ENCODE assay signal across 8 mouse cellular contexts in the genomic region with DNA sequence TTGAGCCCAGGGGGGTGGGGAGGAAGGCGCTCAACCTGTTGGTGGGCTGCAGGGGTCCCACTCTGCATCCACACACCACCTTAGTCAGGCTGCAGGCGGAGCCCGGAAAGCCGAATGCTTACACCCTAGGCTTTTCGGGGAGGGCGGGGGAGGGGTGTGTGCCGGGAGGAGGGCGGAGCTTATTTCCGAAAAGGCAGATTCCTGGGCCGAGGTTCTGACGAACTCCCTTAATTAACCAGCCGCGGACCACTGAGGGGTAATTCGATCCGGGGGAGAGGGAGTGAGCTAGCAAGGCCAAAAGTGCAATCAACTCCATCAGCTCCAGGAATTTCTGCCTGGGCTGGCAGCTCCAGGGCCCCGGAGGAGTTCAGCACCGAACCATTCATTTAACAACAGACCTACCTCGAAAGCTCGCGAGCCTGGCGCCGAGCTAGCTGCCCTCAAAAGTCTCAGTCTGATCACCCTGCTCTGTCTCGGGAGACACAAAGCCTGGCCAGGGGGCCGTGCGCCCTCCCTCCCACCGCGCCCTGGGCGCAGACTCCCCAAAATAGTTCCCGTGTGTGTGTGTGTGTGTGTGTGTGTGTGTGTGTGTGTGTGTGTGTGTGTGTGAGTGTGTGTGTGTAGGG. TPM values are rescaled to one million over a fixed set of nuclear protein-coding genes. Genes with fewer than 3 reads are reported as not detected.
DNase-seq lines count a peak whose midpoint lies in the region; ATAC-seq and TF ChIP-seq lines count a peak whose summit lies in the region.

No protein-coding gene starts in this region.

- H3K4me2 ChIP-seq in forebrain, postnatal 0 days (ENCODE audit: low read depth), result peak overlapping the region; percentile 88
- H3K4me2 ChIP-seq in lung, embryonic 16.5 days (ENCODE audit: low read depth, low read length), result peak overlapping the region; percentile 74

- TF ChIP-seq RAD21 in MEL (IDR thresholded peaks at IDR 0.05; ENCODE audit: low read depth, low read length), result no peak

- H3K9me3 ChIP-seq in MEL (replicated peaks; ENCODE audit: insufficient read depth, low read length), result no peaks in the 10 kb centered on the region
- no peaks in the 10 kb centered on the region for H3K9me3 ChIP-seq in forebrain, postnatal 0 days (ENCODE audit: low read length)
- H3K9me3 ChIP-seq in lung, embryonic 16.5 days (ENCODE audit: control insufficient read depth, low read length), result no peaks in the 10 kb centered on the region

- peak; percentile 65 for ATAC-seq in forebrain, postnatal 0 days
- ATAC-seq in lung, embryonic 16.5 days (ENCODE audit: low read depth), result peak; percentile 72

- no peak for TF ChIP-seq CTCF in MEL (IDR thresholded peaks at IDR 0.05 in 2 of 3, conservative IDR thresholded peaks at IDR 0.05 in 1 of 3; ENCODE audit: control insufficient read depth in 1 of 3, insufficient read depth in 1 of 3, low read depth in 2 of 3, low read length in 3 of 3, poor library complexity in 1 of 3, severe bottlenecking in 1 of 3)
- 0 out of 2 replicates have a peak, but pooled peaks have one; percentile 1 for TF ChIP-seq CTCF in forebrain, postnatal 0 days (IDR thresholded peaks at IDR 0.05; ENCODE audit: low read depth)

- H3K27ac ChIP-seq in MEL (ENCODE audit: control insufficient read depth, low read depth, low read length), result no peak overlapping the region
- H3K27ac ChIP-seq in forebrain, postnatal 0 days (ENCODE audit: low read depth, low read length), result peak overlapping the region; percentile 84
- H3K27ac ChIP-seq in lung, embryonic 16.5 days (ENCODE audit: low read length), result peak overlapping the region; percentile 95

- peak overlapping the region; percentile 6 for H3K9ac ChIP-seq in MEL (ENCODE audit: control insufficient read depth, low read depth, low read length, poor library complexity, severe bottlenecking)
- H3K9ac ChIP-seq in forebrain, postnatal 0 days, result peak overlapping the region; percentile 71
- peak overlapping the region; percentile 87 for H3K9ac ChIP-seq in lung, embryonic 16.5 days (ENCODE audit: low read length)

- H3K79me2 ChIP-seq in MEL (ENCODE audit: control insufficient read depth, insufficient read depth, low read length, poor library complexity), result no peaks in the 10 kb centered on the region

- WGBS in forebrain, postnatal 0 days, result 2% methylated on average over 29 of the region's 29 CpGs
- under 1% methylated on average over 29 of the region's 29 CpGs for WGBS in lung, embryonic 16.5 days

- no peak for TF ChIP-seq EP300 in MEL (IDR thresholded peaks at IDR 0.05; ENCODE audit: low read depth in 1 of 2, low read length in 2 of 2)

- no peaks in the 10 kb centered on the region for H3K4me1 ChIP-seq in MEL (ENCODE audit: control insufficient read depth in 1 of 2, insufficient read depth in 2 of 2, low read length in 2 of 2)
- no peaks in the 10 kb centered on the region for H3K4me1 ChIP-seq in forebrain, postnatal 0 days (ENCODE audit: insufficient read depth)
- H3K4me1 ChIP-seq in lung, embryonic 16.5 days (replicated peaks; ENCODE audit: control insufficient read depth, insufficient read depth, low read length), result peaks cover 9% of the 10 kb centered on the region

- TF ChIP-seq POLR2A in MEL (IDR thresholded peaks at IDR 0.05; ENCODE audit: control insufficient read depth in 1 of 2, insufficient read depth in 1 of 2, low read depth in 1 of 2, low read length in 2 of 2, poor library complexity in 1 of 2), result no peak

- peak overlapping the region; percentile 61 to 63 for H3K4me3 ChIP-seq in MEL (ENCODE audit: control insufficient read depth in 1 of 2, insufficient read depth in 1 of 2, low read depth in 2 of 2, low read length in 2 of 2)
- H3K4me3 ChIP-seq in forebrain, postnatal 0 days (ENCODE audit: low read depth, low read length), result peak overlapping the region; percentile 56
- H3K4me3 ChIP-seq in lung, embryonic 16.5 days (ENCODE audit: low read length), result peak overlapping the region; percentile 85

- no peaks in the 10 kb centered on the region for H3K36me3 ChIP-seq in MEL (ENCODE audit: control insufficient read depth in 1 of 2, insufficient read depth in 2 of 2, low read length in 2 of 2)
- no peaks in the 10 kb centered on the region for H3K36me3 ChIP-seq in forebrain, postnatal 0 days (ENCODE audit: insufficient read depth)
- peaks cover 9% of the 10 kb centered on the region for H3K36me3 ChIP-seq in lung, embryonic 16.5 days (ENCODE audit: control insufficient read depth, insufficient read depth, low read length)

- H3K27me3 ChIP-seq in MEL (ENCODE audit: control insufficient read depth in 1 of 2, insufficient read depth in 2 of 2, low read length in 2 of 2), result no peaks in the 10 kb centered on the region; a peak in 1 of 4 replicates
- H3K27me3 ChIP-seq in forebrain, postnatal 0 days (ENCODE audit: insufficient read depth, low read length), result no peaks in the 10 kb centered on the region
- no peaks in the 10 kb centered on the region for H3K27me3 ChIP-seq in lung, embryonic 16.5 days (ENCODE audit: control insufficient read depth, insufficient read depth, low read depth, low read length)

- peak; percentile 36 for DNase-seq in MEL (ENCODE audit: low read depth, low spot score)
- peak; percentile 85 for DNase-seq in cerebellum, adult 11-12 months
- DNase-seq in forebrain, postnatal 0 days, result peak; percentile 83
- DNase-seq in heart, postnatal 4 days, result peak; percentile 77
- DNase-seq in layer of hippocampus, adult 8-10 months (ENCODE audit: low spot score in 2 of 2), result peak; percentile 63 to 64
- peak; percentile 58 for DNase-seq in ovary, adult 18-20 months (ENCODE audit: low spot score)
- DNase-seq in thymus, postnatal 14 days, result peak; percentile 82

TF ChIP-seq in MEL, 35 proteins besides CTCF, POLR2A, EP300 and RAD21:
- no peak for TF ChIP-seq KAT2A (conservative IDR thresholded peaks at IDR 0.05; ENCODE audit: low read depth, low read length)
- TF ChIP-seq MYC (IDR thresholded peaks at IDR 0.05; ENCODE audit: low read depth, low read length), result no peak
- no peak for TF ChIP-seq CHD2 (IDR thresholded peaks at IDR 0.05; ENCODE audit: low read length)

RNA-seq across cellular contexts. Expression of a gene that starts 2.1 kb away (rescaled TPM):
- not detected in 2 replicates for total RNA-seq in MEL (2012; rRNA removed)
- polyA plus RNA-seq in MEL (2012; ENCODE audit: insufficient read depth in 1 of 2, insufficient read length in 2 of 2, low read depth in 1 of 2, low replicate concordance in 2 of 2, missing spikeins in 1 of 2), result under 1 TPM in 1 of 2 experiments, not detected in 1; 0.03 TPM
- total RNA-seq in forebrain, postnatal 0 days (2014; rRNA removed), result 13.7 and 14.3 TPM in 2 replicates
- polyA plus RNA-seq in forebrain, postnatal 0 days (2015; fragmentation: Nextera tagmentation; extraction: Ambion mirVana), result 8.6 and 14.5 TPM in 2 replicates
- total RNA-seq in heart, postnatal 4 days (2021), result 10 to 100 TPM; 24.1 to 24.8 TPM
- 10 to 100 TPM; 25.3 to 27.5 (median 26.4) TPM for total RNA-seq in layer of hippocampus, adult 8-10 months (2022)
- 41.8 and 42.7 TPM in 2 replicates for polyA plus RNA-seq in lung, embryonic 16.5 days (2015; fragmentation: Nextera tagmentation; extraction: Ambion mirVana)

Comparison
In these comparisons a context has a peak if more than half of its experiments do, and no peak if none do; other contexts are left out.
1. H3K9ac ChIP-seq: peak in every context shown above with its lines; median percentile 87 in lung, embryonic 16.5 days; 71 in forebrain, postnatal 0 days; 6 in MEL.
2. RNA of a gene that starts 2.1 kb away (total RNA-seq): 25.3 to 27.5 TPM in layer of hippocampus, adult 8-10 months, 24.1 to 24.8 TPM in heart, postnatal 4 days and 13.7 to 14.3 TPM in forebrain, postnatal 0 days; not detected in MEL; every median in the first group is over 10 times any median in the second.
3. Peak in every context shown above with its lines, with median percentiles within 50 percentile points of each other: DNase-seq and H3K4me3 ChIP-seq.